Mouse (Mus musculus) stomach, postnatal 0 days (tissue): ENCODE measurements at regions not wholly inside any gene's neighbourhood (a gene's known extent, or its start where the extent isn't known, plus 50 kb on each side); places are given as distances from the start of the nearest gene placed in this dataset.

Source experiments
- ATAC-seq: fragments of 200-750 bp; cut with Nextera tagmentation; 2 replicates; pipeline ENCODE4 v1.8.0; 2017; ENCODE audit not compliant: low FRiP score, low TSS enrichment
- DNase-seq: peaks from one replicate; pipeline ENCODE4 v3.0.0-alpha.2; 2016; ENCODE audit warnings: low spot score
- H3K27ac ChIP-seq: fragments of 300-500 bp; sonication (generic); replicated peaks from 2 replicates; pipeline ENCODE4 v1.5.1; 2014; ENCODE audit warnings: mild to moderate bottlenecking, control low read depth
- H3K27me3 ChIP-seq: fragments of 300-500 bp; sonication (generic); 2 replicates; pipeline ENCODE4 v1.6.1; 2014; ENCODE audit warnings: low read length; ENCODE audit not compliant: control insufficient read depth, insufficient read depth
- H3K36me3 ChIP-seq: fragments of 300-500 bp; sonication (generic); 2 replicates; pipeline ENCODE4 v1.6.1; 2014; ENCODE audit warnings: low read length, mixed read lengths; ENCODE audit not compliant: control insufficient read depth, insufficient read depth
- H3K4me1 ChIP-seq: fragments of 300-500 bp; sonication (generic); replicated peaks from 2 replicates; pipeline ENCODE4 v1.6.1; 2014; ENCODE audit warnings: antibody characterized with exemption; ENCODE audit not compliant: control insufficient read depth, insufficient read depth
- H3K4me2 ChIP-seq: fragments of 300-500 bp; sonication (generic); replicated peaks from 2 replicates; pipeline ENCODE4 v1.6.1; 2014; ENCODE audit warnings: low read depth, mild to moderate bottlenecking, control low read depth, moderate library complexity
- H3K4me3 ChIP-seq: fragments of 300-500 bp; sonication (generic); 2 replicates; pipeline ENCODE4 v1.5.1; 2014; ENCODE audit warnings: low read depth, low read length, control low read depth
- H3K9ac ChIP-seq: fragments of 300-500 bp; sonication (generic); 2 replicates; pipeline ENCODE4 v1.6.1; 2014; ENCODE audit warnings: mild to moderate bottlenecking, low read length, control low read depth, mixed read lengths
- H3K9me3 ChIP-seq: fragments of 300-500 bp; sonication (generic); 2 replicates; pipeline ENCODE4 v1.6.1; 2016; ENCODE audit warnings: low read length; ENCODE audit not compliant: control insufficient read depth
- CTCF ChIP-seq: IDR thresholded peaks from 2 replicates; pipeline ENCODE4 v1.5.1; 2016; ENCODE audit warnings: antibody characterized with exemption, low read depth, mild to moderate bottlenecking, moderate library complexity
- EP300 ChIP-seq: optimal IDR thresholded peaks from 2 replicates; pipeline ENCODE3; 2016; ENCODE audit warnings: antibody characterized with exemption
- WGBS: fragments of 180-500 bp; shearing (Covaris S2); extraction: QIAGEN DNeasy Blood & Tissue Kit; methylation state at CpG from one replicate; pipeline ENCODE4 v1.1.7; 2014; 5-methylcytosine and 5-hydroxymethylcytosine counted together

DNA sequence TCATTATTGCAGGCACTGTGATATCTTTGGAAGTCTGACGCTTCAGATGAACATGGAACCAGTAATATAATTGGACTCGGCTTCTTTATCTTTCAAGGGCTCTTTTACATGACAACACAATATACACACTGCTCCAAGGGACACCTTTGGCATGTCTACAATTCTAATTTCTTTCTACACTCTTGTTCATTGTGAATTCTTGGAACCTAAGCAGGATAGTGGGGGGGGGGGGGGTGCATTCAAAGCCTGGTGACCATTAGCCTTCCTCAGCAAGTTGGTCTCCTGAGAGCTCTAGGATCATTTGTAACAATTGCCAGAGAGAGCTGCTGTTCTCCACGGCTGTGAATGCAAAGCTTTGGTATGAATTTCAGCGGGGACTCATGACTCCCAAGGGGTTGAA lies 252.2 kb upstream of the Zeb2 start:
- Histone ChIP-seq H3K27ac (no peak overlapping the region), H3K9me3 (no peaks in the 10 kb centered on the region), H3K4me2 (no peak overlapping the region), H3K9ac (no peak overlapping the region), H3K4me1 (no peaks in the 10 kb centered on the region), H3K4me3 (no peak overlapping the region), H3K36me3 (no peaks in the 10 kb centered on the region), H3K27me3 (no peaks in the 10 kb centered on the region)
- TF ChIP-seq EP300 (no peak), CTCF (no peak)
- WGBS = 87% methylated on average over 4 of the region's 4 CpGs
- DNase-seq (no peak), ATAC-seq (no peak)

DNA sequence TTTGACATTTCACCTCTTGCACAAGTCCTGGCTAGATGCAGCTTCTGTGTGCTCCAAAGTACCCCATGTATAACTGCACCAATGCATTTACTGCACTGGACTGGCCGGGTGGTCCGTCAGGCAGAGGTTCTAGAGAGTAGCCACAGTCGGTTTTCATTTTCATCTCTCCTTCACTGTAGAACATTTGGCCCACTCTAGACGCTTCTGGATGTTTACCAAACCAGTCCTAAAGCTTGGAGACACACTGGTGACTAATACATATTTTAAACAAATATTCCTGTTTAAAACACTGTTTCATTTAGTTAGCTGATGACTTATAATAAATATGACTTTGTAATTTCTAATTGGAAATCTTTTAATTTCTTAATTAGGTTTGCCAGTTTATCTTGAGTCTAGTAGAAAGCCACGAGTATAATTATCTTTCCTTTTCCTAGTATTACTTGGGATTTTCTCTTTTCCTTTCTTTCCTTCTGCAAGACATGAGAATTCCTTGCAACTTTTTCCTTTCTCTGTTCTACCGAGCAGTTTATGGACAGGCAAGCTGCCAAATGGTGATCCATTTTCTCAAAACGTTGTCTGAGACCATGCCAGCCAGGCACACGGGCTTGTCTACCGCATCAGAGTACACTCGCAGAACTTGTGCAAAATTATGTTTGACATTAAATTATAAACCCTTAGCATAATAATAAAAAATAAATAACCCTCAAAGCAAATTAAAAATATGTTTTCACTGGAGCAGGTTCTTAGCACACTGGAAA lies 250.4 kb upstream of the Zeb2 start:
- Histone ChIP-seq H3K36me3 (no peaks in the 10 kb centered on the region), H3K4me2 (no peak overlapping the region), H3K27me3 (no peaks in the 10 kb centered on the region), H3K9me3 (no peaks in the 10 kb centered on the region), H3K9ac (no peak overlapping the region), H3K27ac (no peak overlapping the region), H3K4me1 (no peaks in the 10 kb centered on the region), H3K4me3 (no peak overlapping the region)
- no peak for TF ChIP-seq CTCF
- no peak for TF ChIP-seq EP300
- ATAC-seq = no peak
- DNase-seq = no peak
- WGBS = 47% methylated on average over 10 of the region's 10 CpGs

DNA sequence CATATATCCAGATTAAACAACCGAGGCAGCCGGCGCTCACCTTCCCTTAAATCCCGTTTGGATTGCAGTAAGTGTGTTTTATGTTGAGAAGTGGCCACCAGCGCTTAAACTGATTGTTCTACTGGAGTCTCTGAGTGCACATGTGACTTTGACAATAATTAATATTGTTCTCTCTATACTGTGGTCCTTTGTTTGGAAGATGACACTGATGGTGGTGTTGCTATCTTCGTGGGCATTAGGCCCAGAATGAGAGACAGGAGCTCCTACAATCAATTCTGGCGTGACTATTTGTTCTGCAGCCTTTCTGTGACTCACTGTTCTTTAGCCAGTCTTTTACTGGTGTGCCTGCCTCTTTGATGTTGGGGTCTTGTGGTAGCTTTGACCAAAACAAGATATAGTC lies 240.1 kb upstream of the Zeb2 start:
- no peak overlapping the region for H3K4me3 ChIP-seq
- H3K4me2 ChIP-seq = no peak overlapping the region
- H3K36me3 ChIP-seq = no peaks in the 10 kb centered on the region
- no peak overlapping the region for H3K27ac ChIP-seq
- no peak for TF ChIP-seq CTCF
- no peak for TF ChIP-seq EP300
- 82% methylated on average over 7 of the region's 7 CpGs for WGBS
- ATAC-seq (no peak), DNase-seq (no peak)
- no peaks in the 10 kb centered on the region for H3K27me3 ChIP-seq
- H3K9me3 ChIP-seq = no peaks in the 10 kb centered on the region
- no peaks in the 10 kb centered on the region for H3K4me1 ChIP-seq
- H3K9ac ChIP-seq = no peak overlapping the region

DNA sequence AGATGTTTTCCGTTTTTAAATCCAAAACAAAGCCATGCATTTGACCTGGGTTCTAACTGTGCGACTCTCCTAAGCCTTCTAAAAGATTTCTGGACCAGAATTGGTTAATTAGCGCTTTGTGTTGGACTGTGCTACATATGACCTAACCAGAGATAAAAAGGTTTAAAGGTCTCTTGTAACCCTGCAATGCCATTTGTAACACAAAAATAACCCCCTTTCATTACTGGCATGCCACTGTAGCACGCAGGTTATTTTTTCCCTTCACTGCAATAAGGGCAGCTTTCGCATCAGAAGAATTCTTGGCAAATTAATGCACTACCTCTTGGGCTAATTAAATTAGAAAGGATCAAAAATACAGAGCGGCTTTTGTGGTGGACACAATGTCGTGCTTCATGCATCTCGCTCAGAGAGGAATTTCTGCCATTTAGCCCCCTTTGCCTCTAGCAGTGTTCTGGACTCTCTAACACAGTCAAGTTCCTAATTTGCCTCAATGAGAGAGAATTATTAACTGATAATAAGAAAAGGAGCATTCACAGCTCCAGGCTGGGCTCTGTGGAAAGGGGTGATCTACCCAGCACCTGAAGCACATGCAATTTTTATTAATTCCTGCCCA lies 239.5 kb upstream of the Zeb2 start:
- H3K4me2 ChIP-seq = no peak overlapping the region
- ATAC-seq (no peak), DNase-seq (no peak)
- no peaks in the 10 kb centered on the region for H3K27me3 ChIP-seq
- TF ChIP-seq EP300 = no peak
- no peak for TF ChIP-seq CTCF
- H3K9me3 ChIP-seq = no peaks in the 10 kb centered on the region
- no peaks in the 10 kb centered on the region for H3K36me3 ChIP-seq
- H3K4me3 ChIP-seq = no peak overlapping the region
- WGBS = 88% methylated on average over 8 of the region's 8 CpGs
- H3K27ac ChIP-seq = no peak overlapping the region
- no peak overlapping the region for H3K9ac ChIP-seq
- H3K4me1 ChIP-seq = no peaks in the 10 kb centered on the region

DNA sequence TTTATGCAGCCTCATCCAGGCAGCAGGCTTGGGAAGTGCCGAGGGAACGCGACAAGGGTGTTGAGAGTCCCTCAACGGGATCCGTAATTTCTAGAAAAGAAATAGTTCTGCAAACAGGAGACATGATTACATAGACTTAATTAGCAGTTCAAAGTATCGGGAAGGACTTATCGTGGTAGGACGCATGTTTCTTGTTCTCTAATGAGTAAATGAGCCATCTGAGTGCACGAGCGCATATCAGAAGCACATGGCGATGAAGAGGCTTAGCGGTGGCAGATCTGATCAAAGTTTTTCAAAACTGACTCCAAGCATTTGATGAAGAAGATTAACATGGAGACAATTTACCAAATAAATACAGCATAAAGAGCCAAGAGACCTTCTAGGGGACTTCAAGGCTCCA lies 238.8 kb upstream of the Zeb2 start:
- no peaks in the 10 kb centered on the region for H3K36me3 ChIP-seq
- H3K27me3 ChIP-seq = no peaks in the 10 kb centered on the region
- H3K4me2 ChIP-seq = no peak overlapping the region
- H3K9me3 ChIP-seq = no peaks in the 10 kb centered on the region
- H3K4me3 ChIP-seq = no peak overlapping the region
- H3K4me1 ChIP-seq = no peaks in the 10 kb centered on the region
- WGBS = 94% methylated on average over 12 of the region's 12 CpGs
- H3K27ac ChIP-seq = no peak overlapping the region
- TF ChIP-seq EP300 (no peak), CTCF (no peak)
- ATAC-seq (no peak), DNase-seq (no peak)
- H3K9ac ChIP-seq = no peak overlapping the region

DNA sequence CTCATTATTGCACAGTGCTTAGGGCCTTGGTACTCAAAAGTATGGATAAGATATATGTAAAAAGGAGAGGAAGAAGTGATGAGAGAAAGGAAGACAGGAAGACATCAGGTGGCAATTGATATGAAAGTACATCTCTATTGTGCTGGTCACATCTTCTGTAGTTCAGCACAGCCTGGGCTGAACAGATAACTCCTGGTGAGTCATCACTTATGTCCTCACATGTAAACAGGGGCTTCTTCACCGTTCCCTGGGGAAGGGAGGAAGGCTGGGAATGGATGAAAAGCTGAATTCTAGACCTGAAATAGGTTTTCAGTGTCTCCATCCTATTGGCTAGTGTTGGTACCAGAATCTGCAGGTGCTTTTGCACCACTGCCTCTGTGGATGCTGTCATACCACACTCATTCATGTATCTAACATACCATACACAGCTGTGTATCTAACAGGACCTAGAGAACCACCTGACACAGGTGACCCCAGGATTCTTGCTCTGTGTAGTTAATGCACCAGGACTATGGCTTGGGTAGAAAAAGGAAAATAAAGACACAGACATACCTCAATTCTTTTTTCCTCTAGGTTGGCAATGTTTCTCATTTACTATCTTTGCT lies 234.4 kb upstream of the Zeb2 start:
- no peaks in the 10 kb centered on the region for H3K9me3 ChIP-seq

More for the DNA sequence above, 234.4 kb upstream of the Zeb2 start:
- no peak for ATAC-seq
- no peak overlapping the region for H3K4me2 ChIP-seq
- no peak overlapping the region for H3K27ac ChIP-seq
- 69% methylated on average over 1 of the region's 1 CpGs for WGBS
- H3K36me3 ChIP-seq = no peaks in the 10 kb centered on the region
- TF ChIP-seq EP300 (no peak), CTCF (no peak)
- no peak overlapping the region for H3K4me3 ChIP-seq
- H3K9ac ChIP-seq = no peak overlapping the region
- H3K4me1 ChIP-seq = no peaks in the 10 kb centered on the region
- DNase-seq = no peak
- H3K27me3 ChIP-seq = no peaks in the 10 kb centered on the region
